Mouse (Mus musculus): ENCODE results near the gene 2310034G01Rik. TPM values are rescaled to one million over a fixed set of nuclear protein-coding genes. Genes with fewer than 3 reads are reported as not detected.

2310034G01Rik gene
- polyA plus RNA-seq (2015; fragmentation: Nextera tagmentation; extraction: Ambion mirVana), result 2.4 and 2.7 TPM in 2 replicates

GRCm38 (mm10) chr19:46350168-46350932, at the start of gene 2310034G01Rik:
TSS of gene 2310034G01Rik (minus strand) at chr19:46350302.
- Histone ChIP-seq H3K27me3 (peaks cover 40% of the 10 kb centered on the region), H3K36me3 (no peaks in the 10 kb centered on the region), H3K4me3 (peak within 1 kb of the TSS; percentile 73), H3K27ac (peak within 1 kb of the TSS; percentile 95), H3K4me1 (replicated peaks) (peaks cover 25% of the 10 kb centered on the region), H3K4me2 (peak within 1 kb of the TSS; percentile 87), H3K9me3 (no peaks in the 10 kb centered on the region), H3K9ac (peak within 1 kb of the TSS; percentile 90)
- 69% methylated on average over 10 of the region's 10 CpGs for WGBS
- ATAC-seq (ENCODE audit: low FRiP score), result no peak

- Histone ChIP-seq H3K4me1 (replicated peaks) (peaks cover 32% of the 10 kb centered on the region), H3K9ac (no peak overlapping the region), H3K27me3 (no peaks in the 10 kb centered on the region), H3K9me3 (no peaks in the 10 kb centered on the region), H3K4me2 (no peak overlapping the region), H3K4me3 (no peak overlapping the region), H3K27ac (no peak overlapping the region), H3K36me3 (peaks cover 29% of the 10 kb centered on the region)
- no peak for ATAC-seq (ENCODE audit: low FRiP score)
- WGBS, result 82% methylated on average over 7 of the region's 7 CpGs
These were observed 49.8 kb upstream of the 2310034G01Rik start for GRCm38 (mm10) chr19:46399886-46400285.

- H3K27ac ChIP-seq, result no peak overlapping the region
- no peaks in the 10 kb centered on the region for H3K27me3 ChIP-seq
- H3K4me1 ChIP-seq (replicated peaks), result peaks cover 35% of the 10 kb centered on the region
- no peak overlapping the region for H3K9ac ChIP-seq
- WGBS, result 82% methylated on average over 6 of the region's 6 CpGs
- H3K9me3 ChIP-seq, result no peaks in the 10 kb centered on the region
- H3K4me2 ChIP-seq, result no peak overlapping the region
- ATAC-seq (ENCODE audit: low FRiP score), result no peak
- peaks cover 25% of the 10 kb centered on the region for H3K36me3 ChIP-seq
- no peak overlapping the region for H3K4me3 ChIP-seq
These were observed 49.3 kb upstream of the 2310034G01Rik start for GRCm38 (mm10) chr19:46399372-46399771.

- no peak overlapping the region for H3K27ac ChIP-seq
- 30% methylated on average over 3 of the region's 3 CpGs for WGBS
- ATAC-seq (ENCODE audit: low FRiP score), result no peak
- peaks cover 16% of the 10 kb centered on the region for H3K36me3 ChIP-seq
- peak overlapping the region; percentile 83 for H3K4me3 ChIP-seq
- peak overlapping the region; percentile 89 for H3K9ac ChIP-seq
- peak overlapping the region; percentile 88 for H3K4me2 ChIP-seq
- H3K27me3 ChIP-seq, result no peaks in the 10 kb centered on the region
- H3K4me1 ChIP-seq (replicated peaks), result peaks cover 45% of the 10 kb centered on the region
- H3K9me3 ChIP-seq, result no peaks in the 10 kb centered on the region
These were observed 48.3 kb upstream of the 2310034G01Rik start for GRCm38 (mm10) chr19:46398401-46398800.

- no peak for ATAC-seq (ENCODE audit: low FRiP score)
These were observed 47.4 kb upstream of the 2310034G01Rik start for GRCm38 (mm10) chr19:46397436-46398001.

GRCm38 (mm10) chr19:46396686-46397435, 46.8 kb upstream of the 2310034G01Rik start, which contains the start of gene Sufu:
TSS of gene Sufu (plus strand) at chr19:46396896.
- peaks cover 11% of the 10 kb centered on the region for H3K36me3 ChIP-seq
- 1% methylated on average over 56 of the region's 57 CpGs for WGBS
- H3K9me3 ChIP-seq, result no peaks in the 10 kb centered on the region
- ATAC-seq (ENCODE audit: low FRiP score), result peak; percentile 87
- H3K27me3 ChIP-seq, result no peaks in the 10 kb centered on the region
- peak within 1 kb of the TSS; percentile 83 for H3K4me3 ChIP-seq
- peak within 1 kb of the TSS; percentile 88 for H3K4me2 ChIP-seq
- H3K9ac ChIP-seq, result peak within 1 kb of the TSS; percentile 90
- peak within 1 kb of the TSS; percentile 92 for H3K27ac ChIP-seq
- H3K4me1 ChIP-seq (replicated peaks), result peaks cover 53% of the 10 kb centered on the region

More at GRCm38 (mm10) chr19:46397436-46398001, 47.4 kb upstream of the 2310034G01Rik start:
- peak overlapping the region; percentile 89 for H3K9ac ChIP-seq
- no peaks in the 10 kb centered on the region for H3K27me3 ChIP-seq
- peaks cover 48% of the 10 kb centered on the region for H3K4me1 ChIP-seq (replicated peaks)
- peak overlapping the region; percentile 88 for H3K4me2 ChIP-seq
- no peaks in the 10 kb centered on the region for H3K9me3 ChIP-seq
- H3K27ac ChIP-seq, result peak overlapping the region; percentile 89
- 2% methylated on average over 19 of the region's 19 CpGs for WGBS
- peaks cover 7% of the 10 kb centered on the region for H3K36me3 ChIP-seq
- peak overlapping the region; percentile 83 for H3K4me3 ChIP-seq

GRCm38 (mm10) chr19:46396109-46396508, 46.0 kb upstream of the 2310034G01Rik start:
- Histone ChIP-seq H3K4me3 (peak overlapping the region; percentile 80), H3K4me2 (peak overlapping the region; percentile 57), H3K9ac (peak overlapping the region; percentile 90; the same call in 1 of the 2 replicates), H3K27ac (peak overlapping the region; percentile 92; the same call in 1 of the 2 replicates), H3K9me3 (no peaks in the 10 kb centered on the region), H3K27me3 (no peaks in the 10 kb centered on the region), H3K4me1 (replicated peaks) (peaks cover 55% of the 10 kb centered on the region), H3K36me3 (peaks cover 9% of the 10 kb centered on the region)
- ATAC-seq (ENCODE audit: low FRiP score), result no peak
- WGBS, result 12% methylated on average over 8 of the region's 8 CpGs

- H3K27ac ChIP-seq, result peak within 1 kb of the TSS; percentile 92
- H3K27me3 ChIP-seq, result no peaks in the 10 kb centered on the region
- ATAC-seq (ENCODE audit: low FRiP score), result peak; percentile 93
- H3K4me3 ChIP-seq, result peak within 1 kb of the TSS; percentile 83
- peak within 1 kb of the TSS; percentile 96 for H3K4me2 ChIP-seq
- peaks cover 60% of the 10 kb centered on the region for H3K4me1 ChIP-seq (replicated peaks)
- WGBS, result under 1% methylated on average over 51 of the region's 51 CpGs
- H3K36me3 ChIP-seq, result peaks cover 6% of the 10 kb centered on the region
- H3K9me3 ChIP-seq, result no peaks in the 10 kb centered on the region
- peak within 1 kb of the TSS; percentile 90 for H3K9ac ChIP-seq
These were observed 45.3 kb upstream of the 2310034G01Rik start, which contains the start of gene Actr1a for GRCm38 (mm10) chr19:46395109-46396009. TSS of gene Actr1a (minus strand) at chr19:46395748.

GRCm38 (mm10) chr19:46394712-46395108, 44.6 kb upstream of the 2310034G01Rik start:
- Histone ChIP-seq H3K4me3 (peak overlapping the region; percentile 80), H3K27me3 (no peaks in the 10 kb centered on the region), H3K9ac (peak overlapping the region; percentile 80), H3K4me2 (peak overlapping the region; percentile 96), H3K9me3 (no peaks in the 10 kb centered on the region), H3K36me3 (peaks cover 6% of the 10 kb centered on the region), H3K4me1 (replicated peaks) (peaks cover 58% of the 10 kb centered on the region), H3K27ac (0 out of 2 replicates have a peak overlapping the region, but pooled peaks have one; percentile 23)
- 7% methylated on average over 10 of the region's 10 CpGs for WGBS
- peak; percentile 0; the same call in 1 of the 2 replicates for ATAC-seq (ENCODE audit: low FRiP score)

GRCm38 (mm10) chr19:46392018-46392417, 41.9 kb upstream of the 2310034G01Rik start:
- no peak overlapping the region for H3K9ac ChIP-seq
- H3K4me2 ChIP-seq, result no peak overlapping the region
- H3K27ac ChIP-seq, result no peak overlapping the region
- no peak for ATAC-seq (ENCODE audit: low FRiP score)
- no peaks in the 10 kb centered on the region for H3K9me3 ChIP-seq
- no peaks in the 10 kb centered on the region for H3K27me3 ChIP-seq
- peaks cover 19% of the 10 kb centered on the region for H3K36me3 ChIP-seq
- H3K4me1 ChIP-seq (replicated peaks), result peaks cover 43% of the 10 kb centered on the region
- no peak overlapping the region for H3K4me3 ChIP-seq
- WGBS, result 45% methylated on average over 4 of the region's 4 CpGs

GRCm38 (mm10) chr19:46389872-46390271, 39.8 kb upstream of the 2310034G01Rik start:
- Histone ChIP-seq H3K4me1 (replicated peaks) (peaks cover 38% of the 10 kb centered on the region), H3K9ac (no peak overlapping the region), H3K36me3 (peaks cover 36% of the 10 kb centered on the region), H3K27me3 (no peaks in the 10 kb centered on the region), H3K4me3 (no peak overlapping the region), H3K9me3 (no peaks in the 10 kb centered on the region), H3K4me2 (no peak overlapping the region), H3K27ac (no peak overlapping the region)
- no peak for ATAC-seq (ENCODE audit: low FRiP score)
- WGBS, result 86% methylated on average over 5 of the region's 5 CpGs

Measured in hindbrain, embryonic 13.5 days (tissue).